Mouse (Mus musculus): Measurements from ENCODE around the gene Ubxn6. TPM values are rescaled to one million over a fixed set of nuclear protein-coding genes. Genes with fewer than 3 reads are reported as not detected.
"Not testable (repeated sequence)": the region's sequence is repeated elsewhere in the genome, so short reads cannot be mapped to it uniquely, and the experiment has no call there.

Ubxn6 gene
- polyA plus RNA-seq, 1 experiment from 2014 or later = 42.0 TPM

DNA sequence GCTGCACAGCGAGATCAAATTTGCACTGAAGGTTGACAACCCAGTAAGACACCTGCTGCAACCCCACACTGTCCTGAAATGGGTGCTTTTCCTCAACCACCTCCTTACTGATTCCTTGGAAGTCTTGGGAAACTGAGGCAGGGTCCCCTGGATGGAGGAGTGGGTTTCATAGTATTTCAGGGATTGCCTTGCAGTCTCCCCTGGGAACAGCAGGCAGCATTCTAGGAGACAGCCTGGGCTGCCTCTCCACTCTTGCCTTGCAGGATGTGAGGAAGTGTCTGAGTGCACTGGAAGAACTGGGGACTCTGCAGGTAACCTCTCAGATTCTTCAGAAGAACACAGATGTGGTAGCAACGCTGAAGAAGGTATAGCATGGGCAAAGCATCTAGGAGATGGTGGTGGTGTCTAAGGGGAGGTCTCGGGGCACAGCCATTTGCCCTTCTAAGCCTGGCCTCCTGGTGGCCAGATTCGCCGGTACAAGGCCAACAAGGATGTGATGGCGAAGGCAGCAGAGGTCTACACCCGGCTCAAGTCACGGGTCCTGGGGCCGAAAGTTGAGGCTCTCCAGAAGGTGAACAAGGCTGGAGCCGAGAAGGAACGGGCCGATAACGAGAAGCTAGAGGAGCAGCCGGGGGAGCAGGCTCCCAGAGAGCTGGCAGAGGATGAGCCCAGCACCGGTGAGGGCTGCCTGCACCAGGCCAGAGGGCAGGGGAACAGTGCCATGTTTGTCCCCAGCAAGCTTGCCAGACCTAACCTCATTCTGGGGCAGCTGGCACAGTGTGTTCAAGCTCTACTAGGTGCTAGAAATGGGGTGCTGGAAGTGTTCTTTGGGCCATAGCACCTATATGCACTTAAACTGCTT is 24.1 kb upstream of the Ubxn6 start:
- no peak overlapping the region for H3K4me2 ChIP-seq
- no peak overlapping the region for H3K27ac ChIP-seq
- 88% methylated on average over 15 of the region's 15 CpGs for WGBS
- H3K9me3 ChIP-seq = no peaks in the 10 kb centered on the region
- no peak overlapping the region for H3K9ac ChIP-seq (replicated peaks)
- ATAC-seq (ENCODE audit: insufficient number of reproducible peaks, insufficient read depth, low FRiP score, low TSS enrichment, low read depth) = no peak
- no peak overlapping the region for H3K4me3 ChIP-seq (replicated peaks)
- peaks cover 95% of the 10 kb centered on the region for H3K36me3 ChIP-seq
- H3K27me3 ChIP-seq = no peaks in the 10 kb centered on the region
- no peaks in the 10 kb centered on the region for H3K4me1 ChIP-seq (replicated peaks)

DNA sequence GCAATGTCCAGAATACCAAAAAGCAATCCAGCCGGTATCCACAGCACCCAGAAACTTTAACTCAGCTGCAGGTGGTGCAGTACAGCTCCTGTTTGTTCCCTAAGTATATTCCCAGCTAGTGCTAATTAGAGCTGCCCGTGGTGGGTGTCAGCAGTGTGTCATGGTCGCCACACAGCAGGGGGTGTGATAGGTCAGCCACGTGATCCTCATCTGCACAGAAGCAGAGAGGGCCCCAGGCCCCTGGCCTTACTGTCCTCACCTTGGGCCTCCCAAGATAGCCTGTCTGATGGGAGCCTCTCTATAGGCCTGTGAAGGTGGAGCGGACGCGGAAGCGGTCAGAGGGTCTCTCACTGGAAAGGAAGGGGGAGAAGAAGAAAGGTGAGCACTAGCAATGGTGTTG is 23.4 kb upstream of the Ubxn6 start:
- Histone ChIP-seq H3K9me3 (no peaks in the 10 kb centered on the region), H3K4me2 (no peak overlapping the region), H3K9ac (replicated peaks) (no peak overlapping the region), H3K27me3 (no peaks in the 10 kb centered on the region), H3K4me1 (replicated peaks) (no peaks in the 10 kb centered on the region), H3K4me3 (replicated peaks) (no peak overlapping the region), H3K36me3 (peaks cover 95% of the 10 kb centered on the region), H3K27ac (no peak overlapping the region)
- 87% methylated on average over 8 of the region's 8 CpGs for WGBS
- ATAC-seq (ENCODE audit: insufficient number of reproducible peaks, insufficient read depth, low FRiP score, low TSS enrichment, low read depth) = no peak

DNA sequence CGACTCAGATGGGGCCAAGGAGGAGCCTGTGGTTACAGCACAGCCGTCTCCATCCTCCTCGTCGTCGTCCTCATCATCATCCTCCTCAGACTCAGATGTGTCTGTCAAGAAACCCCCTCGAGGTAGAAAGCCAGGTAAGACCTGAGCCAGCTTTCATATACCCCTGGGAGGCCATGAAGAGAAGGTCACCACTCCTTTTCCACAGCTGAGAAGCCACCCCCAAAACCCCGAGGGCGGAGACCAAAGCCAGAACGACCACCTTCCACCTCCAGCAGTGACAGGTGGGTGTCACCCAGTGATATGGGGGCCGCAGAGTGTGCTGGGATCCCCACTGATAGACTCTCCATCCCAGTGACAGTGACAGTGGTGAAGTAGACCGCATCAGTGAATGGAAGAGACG is 22.1 kb upstream of the Ubxn6 start:
- Histone ChIP-seq H3K4me3 (replicated peaks) (no peak overlapping the region), H3K4me2 (no peak overlapping the region), H3K27me3 (no peaks in the 10 kb centered on the region), H3K9ac (replicated peaks) (no peak overlapping the region), H3K36me3 (peaks cover 90% of the 10 kb centered on the region), H3K4me1 (replicated peaks) (no peaks in the 10 kb centered on the region), H3K27ac (no peak overlapping the region), H3K9me3 (no peaks in the 10 kb centered on the region)
- 92% methylated on average over 12 of the region's 12 CpGs for WGBS
- ATAC-seq (ENCODE audit: insufficient number of reproducible peaks, insufficient read depth, low FRiP score, low TSS enrichment, low read depth) = 0 out of 2 replicates have a peak, but pooled peaks have one; percentile 12

DNA sequence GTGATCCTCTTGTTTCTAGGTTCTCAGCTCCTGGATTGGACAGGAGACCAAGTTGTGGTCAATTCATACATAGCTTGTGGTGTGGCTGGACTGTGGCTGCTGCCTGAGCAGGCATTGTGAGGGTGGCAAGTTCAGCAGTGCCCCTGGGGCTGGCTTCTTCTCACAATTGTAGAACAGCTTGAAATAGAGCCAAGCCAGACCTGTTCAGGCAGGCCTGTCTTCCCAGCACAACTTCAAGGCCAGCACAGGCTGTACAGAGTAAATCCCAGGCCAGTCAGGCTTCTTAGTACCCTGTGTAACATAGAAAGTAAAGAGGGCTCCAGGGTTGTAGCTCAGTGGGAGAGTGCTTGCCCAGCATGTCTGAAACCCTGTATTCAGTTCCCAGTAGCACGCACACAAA is 18.0 kb upstream of the Ubxn6 start:
- peaks cover 84% of the 10 kb centered on the region for H3K36me3 ChIP-seq
- no peak for ATAC-seq (ENCODE audit: insufficient number of reproducible peaks, insufficient read depth, low FRiP score, low TSS enrichment, low read depth)

DNA sequence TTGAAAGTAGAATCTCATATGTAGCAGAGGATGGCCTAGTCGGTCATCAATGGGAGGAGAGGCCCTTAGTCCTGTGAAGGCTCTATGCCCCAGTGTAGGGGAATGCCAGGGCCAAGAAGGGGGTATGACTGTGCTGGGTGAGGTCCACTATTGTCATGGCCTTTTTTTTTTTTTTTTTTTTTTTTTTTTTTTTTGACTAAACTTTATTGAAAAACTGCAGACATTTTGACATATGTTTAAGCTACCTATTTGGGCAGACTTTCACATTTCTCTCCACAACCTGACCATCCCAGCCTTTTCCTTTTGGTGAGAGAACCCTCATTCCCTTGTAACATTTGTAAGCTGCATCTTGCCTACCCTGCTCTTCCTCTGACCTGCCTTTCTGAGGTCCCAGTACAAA is 17.5 kb upstream of the Ubxn6 start:
- Histone ChIP-seq H3K4me1 (replicated peaks) (no peaks in the 10 kb centered on the region), H3K9ac (replicated peaks) (no peak overlapping the region), H3K9me3 (no peaks in the 10 kb centered on the region), H3K27ac (no peak overlapping the region), H3K4me2 (no peak overlapping the region), H3K4me3 (replicated peaks) (no peak overlapping the region), H3K36me3 (peaks cover 84% of the 10 kb centered on the region), H3K27me3 (no peaks in the 10 kb centered on the region)
- 94% methylated on average over 1 of the region's 1 CpGs for WGBS
- no peak for ATAC-seq (ENCODE audit: insufficient number of reproducible peaks, insufficient read depth, low FRiP score, low TSS enrichment, low read depth)

More for the DNA sequence above, 18.0 kb upstream of the Ubxn6 start:
- WGBS = 88% methylated on average over 1 of the region's 1 CpGs
- Histone ChIP-seq H3K4me1 (replicated peaks) (no peaks in the 10 kb centered on the region), H3K9ac (replicated peaks) (no peak overlapping the region), H3K4me2 (no peak overlapping the region), H3K27me3 (no peaks in the 10 kb centered on the region), H3K27ac (no peak overlapping the region), H3K9me3 (no peaks in the 10 kb centered on the region), H3K4me3 (replicated peaks) (no peak overlapping the region)

DNA sequence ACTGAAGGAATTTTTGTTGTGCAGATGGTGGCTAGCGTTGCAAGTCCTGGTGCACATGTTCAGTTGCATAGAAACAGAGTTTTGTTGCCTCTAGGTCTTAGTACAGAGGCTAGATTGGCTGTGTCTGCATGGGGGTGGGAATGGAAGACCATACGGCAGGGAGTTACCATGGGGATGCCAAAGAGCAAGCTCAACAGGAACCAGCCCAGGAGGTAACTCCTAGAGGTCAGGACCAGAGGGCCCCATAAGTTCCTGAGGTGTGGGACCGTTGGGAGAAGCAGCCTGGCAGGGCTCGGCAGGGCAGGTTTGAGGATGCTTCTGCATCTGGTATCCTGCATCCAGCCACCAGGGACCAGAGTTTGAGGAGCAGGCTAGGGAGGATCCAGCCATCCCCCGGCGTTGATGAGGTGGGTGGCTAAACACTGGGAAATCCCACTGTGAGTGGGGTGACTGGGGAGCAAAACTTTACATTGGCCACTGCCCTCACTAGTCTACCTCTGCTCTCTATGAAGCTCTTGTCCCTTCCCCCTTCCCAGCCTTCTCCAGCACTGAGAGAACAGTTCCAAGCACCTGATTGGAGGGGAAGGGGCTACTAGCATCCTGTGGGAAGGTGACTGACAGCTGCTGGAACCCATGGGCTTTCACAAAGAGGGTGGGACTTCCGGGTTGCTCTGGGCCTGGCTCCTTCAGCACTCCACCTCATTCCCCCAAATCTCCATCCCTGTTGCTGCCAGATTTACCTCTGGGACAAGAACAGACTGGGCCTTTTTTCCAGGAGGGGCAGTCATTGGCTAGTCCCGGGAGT is 6.2 kb upstream of the Ubxn6 start:
- Histone ChIP-seq H3K27ac (peak overlapping the region; percentile 47; the same call in 1 of the 2 replicates), H3K4me1 (replicated peaks) (peaks cover 25% of the 10 kb centered on the region), H3K4me3 (replicated peaks) (peak overlapping the region; percentile 92), H3K27me3 (no peaks in the 10 kb centered on the region), H3K36me3 (peaks cover 35% of the 10 kb centered on the region), H3K9me3 (no peaks in the 10 kb centered on the region), H3K9ac (replicated peaks) (peak overlapping the region; percentile 86), H3K4me2 (peak overlapping the region; percentile 89)
- 8% methylated on average over 8 of the region's 8 CpGs for WGBS
- peak; percentile 26 for ATAC-seq (ENCODE audit: insufficient number of reproducible peaks, insufficient read depth, low FRiP score, low TSS enrichment, low read depth)

DNA sequence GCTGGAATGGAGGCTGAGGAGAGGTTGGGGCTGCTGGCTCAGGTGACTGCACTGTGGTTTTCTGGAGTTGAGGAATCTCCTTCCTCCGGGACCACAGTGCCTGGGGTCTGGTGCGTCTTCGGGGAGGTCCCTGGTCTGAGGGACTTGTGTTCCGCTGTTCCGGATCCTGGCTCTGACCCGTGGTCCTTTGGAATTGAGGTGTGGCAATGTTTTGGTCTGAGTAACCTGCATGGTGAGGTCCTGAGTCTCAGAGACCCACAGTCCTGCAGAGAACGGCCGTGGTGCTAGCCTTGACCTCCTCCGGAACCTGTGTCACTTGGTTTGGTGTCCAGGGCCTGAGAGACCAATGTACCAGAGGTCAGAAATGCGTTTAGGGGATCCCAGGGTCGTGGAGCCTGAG is 5.1 kb upstream of the Ubxn6 start:
- H3K9ac ChIP-seq (replicated peaks) = peak overlapping the region; percentile 86
- no peaks in the 10 kb centered on the region for H3K27me3 ChIP-seq
- WGBS = 3% methylated on average over 11 of the region's 11 CpGs
- H3K4me2 ChIP-seq = peak overlapping the region; percentile 89
- no peak for ATAC-seq (ENCODE audit: insufficient number of reproducible peaks, insufficient read depth, low FRiP score, low TSS enrichment, low read depth)
- peak overlapping the region; percentile 92 for H3K4me3 ChIP-seq (replicated peaks)
- no peaks in the 10 kb centered on the region for H3K9me3 ChIP-seq
- H3K27ac ChIP-seq = peak overlapping the region; percentile 69
- peaks cover 32% of the 10 kb centered on the region for H3K4me1 ChIP-seq (replicated peaks)
- H3K36me3 ChIP-seq = peaks cover 24% of the 10 kb centered on the region

DNA sequence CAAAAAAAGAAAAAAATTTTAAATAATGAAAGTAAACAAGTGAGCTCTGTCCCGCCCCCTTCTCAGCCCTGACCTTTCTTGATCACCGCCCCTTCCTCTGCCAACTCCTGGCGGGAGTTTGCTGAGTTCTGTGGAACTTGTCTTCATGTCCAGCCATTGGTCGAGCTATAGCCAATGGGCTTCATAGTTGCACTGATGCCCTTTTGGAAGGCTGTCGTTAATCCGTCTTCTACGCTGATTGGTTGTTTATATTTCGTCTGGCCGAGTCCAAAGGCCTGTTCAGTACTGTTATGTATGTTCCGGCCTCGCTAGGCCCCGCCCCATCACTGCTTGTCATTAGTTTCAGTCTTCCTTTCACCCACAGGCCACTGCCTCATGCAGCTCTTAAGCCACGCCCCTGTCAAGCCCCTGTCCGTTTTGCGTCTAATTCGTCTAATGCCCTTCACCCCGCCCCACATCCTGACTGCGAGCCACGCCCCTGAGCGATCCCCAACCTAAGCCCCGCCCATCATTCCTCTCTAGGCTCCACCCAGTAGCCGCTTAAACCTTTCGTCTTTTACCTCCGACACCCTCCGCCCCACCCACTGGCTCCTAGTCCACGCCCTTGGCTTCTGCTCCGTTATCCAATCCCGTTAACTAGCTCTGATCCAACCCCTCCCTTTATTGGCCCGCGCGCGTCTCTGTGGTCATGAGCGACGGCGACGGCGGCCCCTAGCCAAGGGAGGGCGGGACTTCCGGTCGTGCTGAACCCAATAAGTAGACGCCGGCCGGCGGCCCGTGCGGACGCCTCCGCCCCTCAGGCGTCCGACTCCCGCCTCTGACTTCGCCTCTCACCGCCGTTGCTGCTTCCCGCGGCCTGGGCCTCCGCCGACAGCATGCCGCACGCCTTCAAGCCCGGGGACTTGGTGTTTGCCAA is 4.3 kb upstream of the Ubxn6 start, which contains the start of gene Hdgfl2:
Gene Hdgfl2, plus strand, starts transcription at position 755 of the 916 bp plus-strand sequence.
- H3K4me2 ChIP-seq = peak within 1 kb of the TSS; percentile 89
- peaks cover 33% of the 10 kb centered on the region for H3K4me1 ChIP-seq (replicated peaks)
- H3K27ac ChIP-seq = peak within 1 kb of the TSS; percentile 69
- peak within 1 kb of the TSS; percentile 86 for H3K9ac ChIP-seq (replicated peaks)
- peak; percentile 94 for ATAC-seq (ENCODE audit: insufficient number of reproducible peaks, insufficient read depth, low FRiP score, low TSS enrichment, low read depth)
- peak within 1 kb of the TSS; percentile 92 for H3K4me3 ChIP-seq (replicated peaks)
- peaks cover 20% of the 10 kb centered on the region for H3K36me3 ChIP-seq
- H3K9me3 ChIP-seq = no peaks in the 10 kb centered on the region
- WGBS = under 1% methylated on average over 61 of the region's 61 CpGs
- H3K27me3 ChIP-seq = no peaks in the 10 kb centered on the region

GRCm38 (mm10) chr17:56078361-56078760 is 3.5 kb upstream of the Ubxn6 start:
- Histone ChIP-seq H3K36me3 (peaks cover 15% of the 10 kb centered on the region), H3K4me1 (replicated peaks) (peaks cover 41% of the 10 kb centered on the region), H3K4me2 (peak overlapping the region; percentile 44), H3K4me3 (replicated peaks) (peak overlapping the region; percentile 92; the same call in 1 of the 2 replicates), H3K27ac (0 out of 2 replicates have a peak overlapping the region, but pooled peaks have one; percentile 30)
- ATAC-seq (ENCODE audit: insufficient number of reproducible peaks, insufficient read depth, low FRiP score, low TSS enrichment, low read depth); H3K9ac ChIP-seq (replicated peaks); H3K27me3 ChIP-seq; H3K9me3 ChIP-seq: not testable (repeated sequence)
- WGBS = 63% methylated on average over 9 of the region's 9 CpGs

DNA sequence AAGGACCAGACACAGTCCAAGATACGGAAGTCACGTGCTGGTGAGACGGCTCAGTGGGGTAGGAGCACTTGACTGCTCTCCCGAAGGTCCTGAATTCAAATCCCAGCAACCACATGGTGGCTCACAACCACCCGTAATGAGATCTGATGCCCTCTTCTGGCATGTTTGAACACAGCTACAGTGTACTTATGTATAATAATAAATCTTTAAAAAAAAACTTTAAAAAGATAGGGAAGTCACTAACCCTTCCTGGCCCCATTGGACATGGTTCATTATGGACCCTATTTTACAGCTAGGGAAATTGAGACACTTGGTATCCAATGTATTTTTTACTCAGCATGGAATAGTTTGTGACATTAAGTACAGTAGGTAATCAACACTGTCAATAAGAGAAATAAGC is 2.7 kb upstream of the Ubxn6 start:
- Histone ChIP-seq H3K27ac (no peak overlapping the region), H3K4me1 (replicated peaks) (peaks cover 41% of the 10 kb centered on the region)
- no peak for ATAC-seq (ENCODE audit: insufficient number of reproducible peaks, insufficient read depth, low FRiP score, low TSS enrichment, low read depth)

More for the DNA sequence above, 2.7 kb upstream of the Ubxn6 start:
- H3K9ac ChIP-seq (replicated peaks) = no peak overlapping the region
- peaks cover 13% of the 10 kb centered on the region for H3K36me3 ChIP-seq
- no peak overlapping the region for H3K4me3 ChIP-seq (replicated peaks)
- WGBS = 89% methylated on average over 5 of the region's 5 CpGs
- H3K9me3 ChIP-seq = no peaks in the 10 kb centered on the region
- no peaks in the 10 kb centered on the region for H3K27me3 ChIP-seq
- no peak overlapping the region for H3K4me2 ChIP-seq
